Mouse (Mus musculus): Measurements from ENCODE around the gene Dcaf12.

The Dcaf12 gene

GRCm38 (mm10) chr4:41307406-41307805, 7.3 kb downstream of the Dcaf12 start:
- no peak for DNase-seq

- peak; percentile 17 for DNase-seq
Observed at GRCm38 (mm10) chr4:41304302-41304701, 10.4 kb downstream of the Dcaf12 start.

- DNase-seq = no peak
Observed at GRCm38 (mm10) chr4:41303671-41304070, 11.0 kb downstream of the Dcaf12 start.

- no peak for DNase-seq
Observed at GRCm38 (mm10) chr4:41298976-41299375, 15.7 kb downstream of the Dcaf12 start.

- DNase-seq = no peak
Observed at GRCm38 (mm10) chr4:41295960-41296359, 18.7 kb downstream of the Dcaf12 start.

GRCm38 (mm10) chr4:41295507-41295906, 19.2 kb downstream of the Dcaf12 start:
- DNase-seq = no peak

GRCm38 (mm10) chr4:41293907-41294306, 20.8 kb downstream of the Dcaf12 start:
- no peak for DNase-seq

- no peak for DNase-seq
Observed at GRCm38 (mm10) chr4:41289802-41290201, 24.9 kb downstream of the Dcaf12 start.

GRCm38 (mm10) chr4:41286420-41286819, 28.3 kb downstream of the Dcaf12 start:
- DNase-seq = no peak

GRCm38 (mm10) chr4:41284087-41284486, 30.6 kb downstream of the Dcaf12 start:
- DNase-seq = no peak

- no peak for DNase-seq
Observed at GRCm38 (mm10) chr4:41275927-41276326, 38.8 kb downstream of the Dcaf12 start.

GRCm38 (mm10) chr4:41274980-41275850, 39.5 kb downstream of the Dcaf12 start, which contains the start of gene Ubap2:
Gene Ubap2, minus strand, starts transcription at chr4:41275144.
- DNase-seq = peak; percentile 96

GRCm38 (mm10) chr4:41274377-41274979, 40.2 kb downstream of the Dcaf12 start:
- DNase-seq = no peak

- no peak for DNase-seq
Observed at GRCm38 (mm10) chr4:41268133-41268532, 46.6 kb downstream of the Dcaf12 start.

GRCm38 (mm10) chr4:41266350-41266749, 48.3 kb downstream of the Dcaf12 start:
- no peak for DNase-seq

- no peak for DNase-seq
Observed at GRCm38 (mm10) chr4:41260691-41261090, 54.0 kb downstream of the Dcaf12 start.

GRCm38 (mm10) chr4:41259019-41259418, 55.7 kb downstream of the Dcaf12 start:
- DNase-seq = no peak

GRCm38 (mm10) chr4:41257752-41258151, 56.9 kb downstream of the Dcaf12 start:
- no peak for DNase-seq

GRCm38 (mm10) chr4:41255564-41256210, 59.0 kb downstream of the Dcaf12 start:
- DNase-seq = peak; percentile 18

GRCm38 (mm10) chr4:41253756-41254155, 60.9 kb downstream of the Dcaf12 start:
- DNase-seq = no peak

GRCm38 (mm10) chr4:41245408-41245807, 69.3 kb downstream of the Dcaf12 start:
- no peak for DNase-seq

All from right cerebral cortex, postnatal 25 days (tissue).